Mouse (Mus musculus) cerebellum, postnatal 36 days (tissue): ENCODE measurements around the gene Gpr153.

Source experiments
- DNase-seq, 2 experiments: peaks; one replicate each; pipeline ENCODE4 v3.0.0; 2021 to 2022; ENCODE audit warnings: mixed read lengths in 2 of 2

Gene Gpr153

GRCm38 (mm10) chr4:152265791-152266190 lies 8.2 kb upstream of the Gpr153 start:
- DNase-seq, result no peak

- peak; percentile 72 to 78 for DNase-seq
These were observed 7.7 kb upstream of the Gpr153 start for GRCm38 (mm10) chr4:152266236-152266895.

- DNase-seq, result peak; percentile 75 to 79
These were observed 6.2 kb upstream of the Gpr153 start for GRCm38 (mm10) chr4:152267748-152268369.

GRCm38 (mm10) chr4:152269967-152270366 lies 4.1 kb upstream of the Gpr153 start:
- DNase-seq, result no peak

GRCm38 (mm10) chr4:152270599-152270998 lies 3.4 kb upstream of the Gpr153 start:
- DNase-seq, result no peak

- no peak for DNase-seq
These were observed 2.7 kb upstream of the Gpr153 start for GRCm38 (mm10) chr4:152271334-152271733.

GRCm38 (mm10) chr4:152272006-152272405 lies 2.0 kb upstream of the Gpr153 start:
- DNase-seq, result no peak

GRCm38 (mm10) chr4:152272449-152273049 lies 1.5 kb upstream of the Gpr153 start:
- no peak for DNase-seq

- no peak for DNase-seq
These were observed 841 bp upstream of the Gpr153 start for GRCm38 (mm10) chr4:152273191-152273590.

GRCm38 (mm10) chr4:152274681-152275131 lies 674 bp downstream of the Gpr153 start:
- no peak for DNase-seq

GRCm38 (mm10) chr4:152276389-152277347 lies 2.6 kb downstream of the Gpr153 start:
- DNase-seq, result peak in 1 of 2 experiments; percentile 67

GRCm38 (mm10) chr4:152277916-152278315 lies 3.9 kb downstream of the Gpr153 start:
- DNase-seq, result no peak

- DNase-seq, result no peak
These were observed 5.0 kb downstream of the Gpr153 start for GRCm38 (mm10) chr4:152278986-152279385.

GRCm38 (mm10) chr4:152281601-152282000 lies 7.6 kb downstream of the Gpr153 start:
- DNase-seq, result no peak

- no peak for DNase-seq
These were observed 8.7 kb downstream of the Gpr153 start for GRCm38 (mm10) chr4:152282721-152283120.

- peak; percentile 81 to 87 for DNase-seq
These were observed 9.3 kb downstream of the Gpr153 start for GRCm38 (mm10) chr4:152283186-152283950.

- DNase-seq, result peak; percentile 82 to 85
These were observed 11.5 kb downstream of the Gpr153 start for GRCm38 (mm10) chr4:152285505-152285904.

- no peak for DNase-seq
These were observed 12.2 kb downstream of the Gpr153 start for GRCm38 (mm10) chr4:152286183-152286582.

- DNase-seq, result no peak
These were observed 12.9 kb downstream of the Gpr153 start for GRCm38 (mm10) chr4:152286887-152287286.

GRCm38 (mm10) chr4:152287317-152288120 lies 13.5 kb downstream of the Gpr153 start:
- DNase-seq, result no peak

GRCm38 (mm10) chr4:152288398-152288945 lies 14.4 kb downstream of the Gpr153 start:
- DNase-seq, result no peak
